Mouse (Mus musculus) ES-Bruce4 (cell line): ENCODE measurements around the gene G0s2. TPM values are rescaled to one million over a fixed set of nuclear protein-coding genes. Genes with fewer than 3 reads are reported as not detected.

Source experiments
- H3K27ac ChIP-seq: 2 replicates; pipeline ENCODE4 v1.5.1; 2012; ENCODE audit warnings: low read length, inconsistent platforms; ENCODE audit not compliant: insufficient read depth
- H3K27me3 ChIP-seq: 2 replicates; pipeline ENCODE4 v1.6.1; 2012; ENCODE audit warnings: mild to moderate bottlenecking, low read length, inconsistent platforms; ENCODE audit not compliant: control insufficient read depth, poor library complexity, insufficient read depth, severe bottlenecking
- H3K36me3 ChIP-seq: 2 replicates; pipeline ENCODE4 v1.6.1; 2012; ENCODE audit warnings: inconsistent platforms, mild to moderate bottlenecking, low read length, moderate library complexity; ENCODE audit not compliant: control insufficient read depth, poor library complexity, insufficient read depth, severe bottlenecking
- H3K4me1 ChIP-seq: one replicate; pipeline ENCODE4 v1.8.1; 2011; ENCODE audit warnings: low read length; ENCODE audit not compliant: control insufficient read depth, insufficient read depth
- H3K4me3 ChIP-seq: 2 replicates; pipeline ENCODE4 v1.5.1; 2011; ENCODE audit warnings: low read depth, mild to moderate bottlenecking, low read length
- H3K9ac ChIP-seq: 2 replicates; pipeline ENCODE4 v1.6.1; 2012; ENCODE audit warnings: low read depth, mild to moderate bottlenecking, inconsistent platforms; ENCODE audit not compliant: poor library complexity, severe bottlenecking
- H3K9me3 ChIP-seq: replicated peaks from 2 replicates; pipeline ENCODE4 v1.6.1; 2012; ENCODE audit warnings: mild to moderate bottlenecking, low read length, inconsistent platforms; ENCODE audit not compliant: control insufficient read depth, poor library complexity, insufficient read depth, severe bottlenecking
- CTCF ChIP-seq: IDR thresholded peaks from one replicate; pipeline ENCODE4 v1.8.1; 2011; ENCODE audit warnings: low read depth, low read length
- EP300 ChIP-seq: IDR thresholded peaks from 2 replicates; pipeline ENCODE4 v1.6.1; 2011; ENCODE audit warnings: low read depth, low read length; ENCODE audit not compliant: insufficient read depth
- POLR2A ChIP-seq: IDR thresholded peaks from one replicate; pipeline ENCODE4 v1.8.1; 2011; ENCODE audit warnings: low read length; ENCODE audit not compliant: insufficient read depth
- polyA plus RNA-seq: library from polyadenylated mRNA; stranded (reverse); fragments of >200 nt; gene quantifications from 2 replicates; pipeline ENCODE4 v1.2.4, GENCODE M21; 2011; ENCODE audit warnings: low read depth; ENCODE audit not compliant: missing spikeins, insufficient read depth, insufficient read length

G0s2 gene
- polyA plus RNA-seq, 1 experiment: not detected

DNA sequence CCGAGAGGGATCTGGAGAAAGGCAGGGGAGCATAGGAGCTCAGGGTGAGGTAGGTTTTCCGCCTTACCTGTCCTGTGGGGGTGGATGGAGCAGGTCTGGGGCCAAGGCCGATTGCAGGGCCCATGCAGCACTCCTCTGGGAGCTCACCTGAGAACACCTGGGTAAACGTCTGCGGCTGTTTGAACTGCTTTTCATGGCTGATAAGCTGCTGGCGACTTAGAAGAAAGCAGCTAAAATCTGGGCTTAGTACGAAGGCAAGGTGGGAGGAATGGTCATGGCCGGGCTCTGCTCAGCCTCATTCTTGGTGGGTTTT, 29.0 kb upstream of the G0s2 start:
- no peaks in the 10 kb centered on the region for H3K9me3 ChIP-seq
- H3K4me3 ChIP-seq: 0 out of 2 replicates have a peak overlapping the region, but pooled peaks have one; percentile 7
- H3K9ac ChIP-seq: no peak overlapping the region
- H3K27me3 ChIP-seq: no peaks in the 10 kb centered on the region
- H3K4me1 ChIP-seq: no peaks in the 10 kb centered on the region
- H3K27ac ChIP-seq: no peak overlapping the region
- H3K36me3 ChIP-seq: no peaks in the 10 kb centered on the region
- TF ChIP-seq EP300 (no peak), POLR2A (no peak), CTCF (no peak)

DNA sequence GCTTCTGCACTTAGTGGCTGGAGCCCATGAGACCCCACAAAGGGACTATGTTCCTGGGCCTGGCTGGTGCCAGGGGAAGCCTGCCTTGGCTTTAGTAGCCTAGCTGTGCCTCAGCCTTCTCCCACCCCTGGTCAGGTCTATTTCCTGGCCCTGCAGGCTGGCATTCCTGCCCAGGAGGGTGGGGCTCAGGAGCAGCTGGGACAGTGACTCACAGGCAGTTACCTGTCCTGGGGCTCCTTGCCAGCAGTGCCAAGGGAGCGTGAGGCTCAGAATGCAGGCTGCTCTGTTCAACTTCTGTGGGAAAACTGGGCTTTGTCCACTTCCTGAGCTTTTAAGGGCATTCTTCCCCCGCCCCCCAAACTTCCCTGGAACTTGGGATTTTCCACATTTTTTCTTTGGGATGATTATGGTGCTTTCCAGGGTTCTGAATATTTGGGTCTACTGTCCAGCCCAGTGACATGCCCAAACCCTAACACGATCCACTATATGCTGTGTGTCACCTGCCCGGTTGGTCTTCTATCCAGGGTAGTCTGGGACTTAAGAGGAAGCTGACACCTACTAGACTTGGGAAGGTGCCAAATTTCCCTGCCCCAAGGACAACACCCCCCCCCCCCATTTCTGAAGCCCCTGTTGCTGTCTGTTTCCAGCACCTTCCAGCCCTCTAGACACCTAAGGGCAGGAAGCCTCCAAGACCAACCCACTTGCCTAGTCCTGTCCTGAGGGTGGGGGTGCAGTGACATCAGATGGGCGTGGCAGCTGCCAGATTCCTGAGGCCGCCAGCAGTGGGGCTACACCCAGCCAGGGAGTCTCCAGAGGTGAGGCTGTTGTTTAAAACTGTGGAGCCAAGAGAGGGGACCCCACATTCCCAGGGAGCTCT, 28.4 kb upstream of the G0s2 start:
- Histone ChIP-seq H3K9me3 (no peaks in the 10 kb centered on the region), H3K27me3 (no peaks in the 10 kb centered on the region), H3K27ac (no peak overlapping the region), H3K36me3 (no peaks in the 10 kb centered on the region), H3K4me3 (0 out of 2 replicates have a peak overlapping the region, but pooled peaks have one; percentile 7), H3K9ac (no peak overlapping the region), H3K4me1 (no peaks in the 10 kb centered on the region)
- TF ChIP-seq EP300 (no peak), POLR2A (no peak), CTCF (no peak)

DNA sequence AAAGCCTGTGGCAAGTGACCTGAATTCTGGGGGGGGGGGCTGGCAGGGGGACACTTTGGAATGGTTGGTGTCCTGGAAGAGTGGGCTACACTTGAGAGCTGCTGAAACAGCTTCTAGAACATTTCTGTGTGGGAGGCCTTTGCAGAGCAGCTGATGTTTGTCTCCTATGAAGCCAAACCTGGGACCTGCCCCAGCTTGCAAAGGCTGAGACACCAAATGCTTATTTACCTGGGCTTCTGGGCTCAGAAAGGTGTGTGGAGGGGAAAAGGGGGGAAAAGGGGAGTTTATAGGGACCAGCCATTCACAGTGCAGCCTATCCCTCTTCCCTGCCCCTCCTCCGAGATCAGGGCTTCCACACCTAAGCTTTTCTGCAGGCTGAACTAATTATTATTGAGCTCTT, 27.0 kb upstream of the G0s2 start:
- Histone ChIP-seq H3K36me3 (no peaks in the 10 kb centered on the region), H3K27me3 (no peaks in the 10 kb centered on the region), H3K4me3 (no peak overlapping the region), H3K27ac (no peak overlapping the region), H3K4me1 (no peaks in the 10 kb centered on the region), H3K9ac (no peak overlapping the region), H3K9me3 (no peaks in the 10 kb centered on the region)
- TF ChIP-seq CTCF (no peak), POLR2A (no peak), EP300 (no peak)

DNA sequence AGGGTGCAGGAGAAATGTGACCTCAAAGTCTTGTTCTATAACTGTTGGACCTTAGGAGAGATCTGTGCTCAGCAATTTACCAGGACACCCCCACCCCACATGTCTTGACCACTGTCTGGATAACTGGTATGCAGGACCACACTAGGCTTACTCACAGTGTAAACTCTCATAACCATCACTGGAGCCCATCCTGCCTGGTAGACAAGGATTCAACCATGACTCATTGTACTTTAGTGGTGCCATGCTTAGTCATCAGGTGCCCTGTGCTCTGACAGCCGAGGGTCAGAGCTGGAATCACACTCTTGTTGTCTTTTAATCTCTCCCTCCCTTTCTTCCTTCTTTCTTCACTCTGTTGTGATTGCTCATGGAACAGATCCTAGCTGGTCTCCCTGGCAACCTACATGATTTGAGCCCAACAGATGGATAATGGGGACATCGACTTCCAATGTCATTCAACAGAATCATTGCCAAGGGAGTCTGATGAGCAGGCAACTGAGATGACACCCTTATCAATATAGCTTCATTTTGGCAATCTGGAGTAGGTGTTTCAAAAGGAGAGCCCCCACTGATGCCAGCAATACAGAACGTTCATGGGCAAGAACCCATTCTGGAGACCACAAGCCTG, 25.2 kb upstream of the G0s2 start:
- Histone ChIP-seq H3K9ac (no peak overlapping the region), H3K9me3 (no peaks in the 10 kb centered on the region), H3K27me3 (no peaks in the 10 kb centered on the region), H3K27ac (no peak overlapping the region), H3K36me3 (no peaks in the 10 kb centered on the region), H3K4me3 (no peak overlapping the region), H3K4me1 (no peaks in the 10 kb centered on the region)
- TF ChIP-seq EP300 (no peak), POLR2A (no peak), CTCF (no peak)

DNA sequence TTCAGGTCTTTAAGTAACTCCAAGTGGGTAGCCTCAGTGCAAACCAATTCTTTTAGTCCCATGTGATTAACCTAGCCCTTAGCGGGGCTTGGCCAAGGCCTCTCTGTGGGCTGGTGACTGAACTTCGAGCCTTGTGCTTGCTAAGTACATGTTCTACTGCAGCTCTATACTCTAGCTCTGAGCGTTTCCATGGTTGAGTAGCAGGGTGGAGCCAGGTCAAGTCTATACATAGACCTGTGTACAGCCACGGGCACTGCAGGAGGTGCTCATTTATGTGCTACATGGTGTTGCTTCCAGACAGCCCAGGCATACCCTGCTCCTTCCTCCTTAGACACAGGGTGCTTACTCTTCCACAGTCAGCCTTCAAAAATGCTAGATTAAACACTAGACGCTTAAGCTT, 22.9 kb upstream of the G0s2 start:
- H3K27ac ChIP-seq: no peak overlapping the region
- no peaks in the 10 kb centered on the region for H3K4me1 ChIP-seq
- TF ChIP-seq EP300: no peak
- TF ChIP-seq CTCF: no peak
- TF ChIP-seq POLR2A: no peak
- no peaks in the 10 kb centered on the region for H3K9me3 ChIP-seq
- no peaks in the 10 kb centered on the region for H3K27me3 ChIP-seq
- H3K4me3 ChIP-seq: no peak overlapping the region
- no peaks in the 10 kb centered on the region for H3K36me3 ChIP-seq
- H3K9ac ChIP-seq: no peak overlapping the region

DNA sequence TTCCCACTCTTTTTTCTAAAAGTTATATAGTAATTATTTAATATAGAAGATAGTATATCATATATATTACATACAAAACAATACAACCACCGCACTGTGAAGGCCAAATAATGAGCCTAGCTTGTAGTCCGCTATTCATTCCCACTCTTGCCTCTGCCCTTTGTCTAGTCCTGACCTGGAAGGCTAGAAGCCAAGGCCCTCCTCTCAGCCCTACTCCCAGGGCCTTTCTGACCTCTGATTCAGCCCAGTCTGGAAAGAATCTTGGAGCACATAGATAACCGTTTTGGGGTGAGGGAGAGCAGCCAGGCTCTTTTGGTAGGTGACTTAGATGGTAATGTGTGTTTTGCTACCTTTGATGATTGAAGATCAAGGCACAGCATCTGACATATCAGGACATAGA, 20.9 kb upstream of the G0s2 start:
- no peak for TF ChIP-seq CTCF
- TF ChIP-seq POLR2A: no peak
- TF ChIP-seq EP300: no peak
- Histone ChIP-seq H3K4me1 (no peaks in the 10 kb centered on the region), H3K9me3 (no peaks in the 10 kb centered on the region), H3K27me3 (no peaks in the 10 kb centered on the region), H3K36me3 (no peaks in the 10 kb centered on the region), H3K27ac (no peak overlapping the region), H3K9ac (no peak overlapping the region), H3K4me3 (no peak overlapping the region)
